Comparison of ENCODE assay signal across 7 mouse cellular contexts in the genomic region with DNA sequence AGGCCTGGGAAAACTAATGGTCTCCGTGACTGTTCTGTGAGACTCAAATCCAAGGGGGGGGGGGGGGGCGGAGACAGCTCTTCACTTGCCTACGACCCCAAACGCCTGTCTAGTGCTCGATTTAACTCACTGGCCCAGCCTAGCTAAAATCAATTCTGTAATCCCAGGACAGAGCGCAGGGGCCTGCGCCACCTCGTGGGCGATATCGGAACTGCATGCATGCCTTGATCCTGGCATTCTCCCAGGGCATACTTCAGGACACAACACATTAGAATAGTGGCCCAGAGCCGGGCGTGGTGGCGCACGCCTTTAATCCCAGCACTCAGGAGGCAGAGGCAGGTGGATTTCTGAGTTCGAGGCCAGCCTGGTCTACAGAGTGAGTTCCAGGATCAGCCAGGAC. TPM values are rescaled to one million over a fixed set of nuclear protein-coding genes. Genes with fewer than 3 reads are reported as not detected.
DNase-seq lines count a peak whose midpoint lies in the region; ATAC-seq and TF ChIP-seq lines count a peak whose summit lies in the region.

No protein-coding gene starts in this region.

- no peak overlapping the region for H3K27ac ChIP-seq in embryonic facial prominence, embryonic 10.5 days (replicated peaks)
- no peak overlapping the region for H3K27ac ChIP-seq in heart, adult 2 months
- no peak overlapping the region for H3K27ac ChIP-seq in limb, embryonic 11.5 days (replicated peaks; ENCODE audit: low read depth, low read length)
- H3K27ac ChIP-seq in midbrain, embryonic 14.5 days (replicated peaks; ENCODE audit: low read depth, low read length), result no peak overlapping the region
- H3K27ac ChIP-seq in spleen, adult 2 months (ENCODE audit: insufficient read depth, low read length), result no peak overlapping the region

- H3K4me1 ChIP-seq in embryonic facial prominence, embryonic 10.5 days, result peaks cover 38% of the 10 kb centered on the region
- H3K4me1 ChIP-seq in heart, adult 2 months (ENCODE audit: control insufficient read depth, insufficient read depth, low read length), result peaks cover 2% of the 10 kb centered on the region; the same call in 1 of the 2 replicates
- H3K4me1 ChIP-seq in limb, embryonic 11.5 days (ENCODE audit: control insufficient read depth, insufficient read depth, low read length), result no peaks in the 10 kb centered on the region
- H3K4me1 ChIP-seq in midbrain, embryonic 14.5 days (ENCODE audit: control insufficient read depth, insufficient read depth, low read length), result peaks cover 8% of the 10 kb centered on the region; the same call in 1 of the 2 replicates
- H3K4me1 ChIP-seq in spleen, adult 2 months (ENCODE audit: control insufficient read depth, insufficient read depth, insufficient read length), result no peaks in the 10 kb centered on the region; the same call in 1 of the 2 replicates

- no peaks in the 10 kb centered on the region for H3K36me3 ChIP-seq in embryonic facial prominence, embryonic 10.5 days (replicated peaks)
- no peaks in the 10 kb centered on the region for H3K36me3 ChIP-seq in heart, adult 2 months (ENCODE audit: control insufficient read depth, insufficient read depth, low read length)
- no peaks in the 10 kb centered on the region for H3K36me3 ChIP-seq in limb, embryonic 11.5 days (ENCODE audit: control insufficient read depth, insufficient read depth, low read length)
- H3K36me3 ChIP-seq in midbrain, embryonic 14.5 days (ENCODE audit: control insufficient read depth, insufficient read depth, low read length), result no peaks in the 10 kb centered on the region
- no peaks in the 10 kb centered on the region for H3K36me3 ChIP-seq in spleen, adult 2 months (ENCODE audit: control insufficient read depth, insufficient read depth, low read length)

- peak; percentile 83 for TF ChIP-seq CTCF in heart, adult 2 months (IDR thresholded peaks at IDR 0.05)
- TF ChIP-seq CTCF in spleen, adult 2 months (IDR thresholded peaks at IDR 0.05; ENCODE audit: extremely low read depth, insufficient read depth, insufficient read length, insufficient replicate concordance), result peak; percentile 98

- no peak overlapping the region for H3K4me3 ChIP-seq in embryonic facial prominence, embryonic 10.5 days
- H3K4me3 ChIP-seq in heart, adult 2 months, result no peak overlapping the region
- no peak overlapping the region for H3K4me3 ChIP-seq in limb, embryonic 11.5 days (ENCODE audit: low read depth, low read length)
- no peak overlapping the region for H3K4me3 ChIP-seq in midbrain, embryonic 14.5 days (replicated peaks; ENCODE audit: low read depth, low read length)
- no peak overlapping the region for H3K4me3 ChIP-seq in spleen, adult 2 months (ENCODE audit: extremely low read depth, insufficient read depth, insufficient read length)

- ATAC-seq in limb, embryonic 11.5 days (ENCODE audit: insufficient number of reproducible peaks, low FRiP score, low TSS enrichment, low read depth), result peak; percentile 61; the same call in 1 of the 2 replicates
- ATAC-seq in midbrain, embryonic 14.5 days (ENCODE audit: low FRiP score, low TSS enrichment), result peak; percentile 60

- intact Hi-C loops in heart, adult 2 months (cut with DNase I), result loop anchor here (5.0 kb wide), 1 partner anchor 334 kb away; no protein-coding TSS in a partner anchor

- peak; percentile 79; the same call in 1 of the 2 replicates for TF ChIP-seq EP300 in heart, adult 2 months (IDR thresholded peaks at IDR 0.05; ENCODE audit: insufficient read depth, low read depth, low read length)

- H3K27me3 ChIP-seq in embryonic facial prominence, embryonic 10.5 days (replicated peaks; ENCODE audit: low read depth, poor library complexity, severe bottlenecking), result no peaks in the 10 kb centered on the region; the same call in 1 of the 2 replicates
- H3K27me3 ChIP-seq in heart, adult 2 months (ENCODE audit: control insufficient read depth, insufficient read depth, low read length), result no peaks in the 10 kb centered on the region
- no peaks in the 10 kb centered on the region for H3K27me3 ChIP-seq in limb, embryonic 11.5 days (ENCODE audit: control insufficient read depth, insufficient read depth, low read length)
- H3K27me3 ChIP-seq in midbrain, embryonic 14.5 days (ENCODE audit: control insufficient read depth, insufficient read depth, low read length), result no peaks in the 10 kb centered on the region
- H3K27me3 ChIP-seq in spleen, adult 2 months (ENCODE audit: control insufficient read depth, insufficient read depth, low read length), result no peaks in the 10 kb centered on the region

- no peak overlapping the region for H3K4me2 ChIP-seq in limb, embryonic 11.5 days (ENCODE audit: low read depth, severe bottlenecking)
- H3K4me2 ChIP-seq in midbrain, embryonic 14.5 days (ENCODE audit: low read length), result no peak overlapping the region

- no peak overlapping the region for H3K9ac ChIP-seq in heart, adult 2 months (ENCODE audit: low read depth, low read length)
- H3K9ac ChIP-seq in limb, embryonic 11.5 days (ENCODE audit: low read length), result no peak overlapping the region
- H3K9ac ChIP-seq in midbrain, embryonic 14.5 days (replicated peaks; ENCODE audit: low read length), result no peak overlapping the region

- H3K9me3 ChIP-seq in embryonic facial prominence, embryonic 10.5 days, result no peaks in the 10 kb centered on the region
- H3K9me3 ChIP-seq in limb, embryonic 11.5 days (ENCODE audit: control insufficient read depth, low read length), result no peaks in the 10 kb centered on the region
- H3K9me3 ChIP-seq in midbrain, embryonic 14.5 days (ENCODE audit: control insufficient read depth, low read length), result no peaks in the 10 kb centered on the region

- TF ChIP-seq POLR2A in heart, adult 2 months (IDR thresholded peaks at IDR 0.05; ENCODE audit: insufficient read depth, low read depth, low read length), result no peak
- no peak for TF ChIP-seq POLR2A in spleen, adult 2 months (IDR thresholded peaks at IDR 0.05; ENCODE audit: low read depth, low read length)

- no peaks in the 10 kb centered on the region for H3K79me2 ChIP-seq in heart, adult 2 months (replicated peaks; ENCODE audit: control insufficient read depth, insufficient read depth, low read length)

- WGBS in embryonic facial prominence, embryonic 10.5 days, result 6% methylated on average over 15 of the region's 15 CpGs
- 3% methylated on average over 15 of the region's 15 CpGs for WGBS in heart, adult 2 months
- WGBS in limb, embryonic 11.5 days, result 7% methylated on average over 15 of the region's 15 CpGs
- 5% methylated on average over 15 of the region's 15 CpGs for WGBS in midbrain, embryonic 14.5 days
- WGBS in spleen, adult 2 months, result 3% methylated on average over 15 of the region's 15 CpGs

- DNase-seq in adrenal gland, postnatal 14 days, result peak; percentile 89
- peak; percentile 91 for DNase-seq in embryonic facial prominence, embryonic 10.5 days (ENCODE audit: low spot score)
- DNase-seq in heart, adult 2 months, result peak; percentile 82 to 92
- DNase-seq in kidney, adult 18-20 months, result peak; percentile 90
- DNase-seq in limb, embryonic 11.5 days (ENCODE audit: low spot score), result peak; percentile 96
- DNase-seq in midbrain, embryonic 14.5 days, result peak; percentile 90
- peak in 1 of 2 experiments; percentile 69 for DNase-seq in spleen, adult 2 months (ENCODE audit: low read depth in 1 of 2, low spot score in 2 of 2)

RNA-seq across cellular contexts. Expression of gene Tex35, which starts 32.2 kb away (rescaled TPM):
- total RNA-seq in adrenal gland, postnatal 14 days (2021), result not detected in 2 replicates
- not detected in 2 replicates for polyA plus RNA-seq in embryonic facial prominence, embryonic 10.5 days (2016; fragmentation: Nextera tagmentation; extraction: Ambion mirVana)
- total RNA-seq in heart, adult 2 months (2021), result not detected
- not detected in 2 replicates for polyA plus RNA-seq in heart, adult 2 months (2012; rRNA removed)
- polyA plus RNA-seq in limb, embryonic 11.5 days (2014; fragmentation: Nextera tagmentation; extraction: Ambion mirVana), result not detected in 2 replicates
- not detected in 2 replicates for polyA plus RNA-seq in midbrain, embryonic 14.5 days (2014; fragmentation: Nextera tagmentation; extraction: Ambion mirVana)
- polyA plus RNA-seq in spleen, adult 2 months (2012; rRNA removed), result not detected in 2 replicates
